Mouse (Mus musculus): ENCODE data around the gene Mrm2. TPM values are rescaled to one million over a fixed set of nuclear protein-coding genes. Genes with fewer than 3 reads are reported as not detected.
A peak's percentile ranks its signal among the peaks of the same experiment; 100 is the strongest.

Gene Mrm2
- polyA plus RNA-seq, 1 experiment = 17.7 TPM

- Histone ChIP-seq H3K27ac (ENCODE audit: insufficient read depth, low read length) (no peak overlapping the region), H3K27me3 (ENCODE audit: control insufficient read depth, insufficient read depth, low read length) (no peaks in the 10 kb centered on the region)
- WGBS = 93% methylated on average over 4 of the region's 4 CpGs
Observed at GRCm38 (mm10) chr5:140338779-140339178, 7.1 kb upstream of the Mrm2 start.

GRCm38 (mm10) chr5:140336680-140337079 is 5.0 kb upstream of the Mrm2 start:
- TF ChIP-seq POLR2A (IDR thresholded peaks at IDR 0.05; ENCODE audit: borderline replicate concordance, insufficient read depth, low read length) (no peak), CTCF (IDR thresholded peaks at IDR 0.05; ENCODE audit: borderline replicate concordance, insufficient read depth, low read depth, low read length) (peak; percentile 71; the same call in 1 of the 2 replicates)
- peak in 1 of 2 experiments; percentile 27 for DNase-seq

More at GRCm38 (mm10) chr5:140338779-140339178, 7.1 kb upstream of the Mrm2 start:
- TF ChIP-seq POLR2A (IDR thresholded peaks at IDR 0.05; ENCODE audit: borderline replicate concordance, insufficient read depth, low read length) (no peak), CTCF (IDR thresholded peaks at IDR 0.05; ENCODE audit: borderline replicate concordance, insufficient read depth, low read depth, low read length) (no peak)
- DNase-seq = no peak
- H3K4me1 ChIP-seq (ENCODE audit: control insufficient read depth, insufficient read depth, low read length) = no peaks in the 10 kb centered on the region
- H3K4me3 ChIP-seq (replicated peaks; ENCODE audit: insufficient read depth, low read depth, low read length) = no peak overlapping the region

GRCm38 (mm10) chr5:140333631-140334030 is 1.9 kb upstream of the Mrm2 start:
- DNase-seq = no peak
- Histone ChIP-seq H3K27ac (ENCODE audit: insufficient read depth, low read length) (no peak overlapping the region), H3K27me3 (ENCODE audit: control insufficient read depth, insufficient read depth, low read length) (no peaks in the 10 kb centered on the region), H3K4me3 (replicated peaks; ENCODE audit: insufficient read depth, low read depth, low read length) (no peak overlapping the region), H3K4me1 (ENCODE audit: control insufficient read depth, insufficient read depth, low read length) (peaks cover 5% of the 10 kb centered on the region; the same call in 1 of the 2 replicates)
- TF ChIP-seq CTCF (IDR thresholded peaks at IDR 0.05; ENCODE audit: borderline replicate concordance, insufficient read depth, low read depth, low read length) (no peak), POLR2A (IDR thresholded peaks at IDR 0.05; ENCODE audit: borderline replicate concordance, insufficient read depth, low read length) (no peak)
- 27% methylated on average over 2 of the region's 2 CpGs for WGBS

More at GRCm38 (mm10) chr5:140336680-140337079, 5.0 kb upstream of the Mrm2 start:
- Histone ChIP-seq H3K4me1 (ENCODE audit: control insufficient read depth, insufficient read depth, low read length) (no peaks in the 10 kb centered on the region), H3K4me3 (replicated peaks; ENCODE audit: insufficient read depth, low read depth, low read length) (no peak overlapping the region), H3K27ac (ENCODE audit: insufficient read depth, low read length) (no peak overlapping the region), H3K27me3 (ENCODE audit: control insufficient read depth, insufficient read depth, low read length) (no peaks in the 10 kb centered on the region)
- 66% methylated on average over 1 of the region's 1 CpGs for WGBS

GRCm38 (mm10) chr5:140332519-140332918 is 821 bp upstream of the Mrm2 start:
- no peak for DNase-seq
- H3K27ac ChIP-seq (ENCODE audit: insufficient read depth, low read length) = no peak overlapping the region
- H3K27me3 ChIP-seq (ENCODE audit: control insufficient read depth, insufficient read depth, low read length) = no peaks in the 10 kb centered on the region
- peaks cover 5% of the 10 kb centered on the region; the same call in 1 of the 2 replicates for H3K4me1 ChIP-seq (ENCODE audit: control insufficient read depth, insufficient read depth, low read length)
- 76% methylated on average over 4 of the region's 4 CpGs for WGBS
- TF ChIP-seq POLR2A (IDR thresholded peaks at IDR 0.05; ENCODE audit: borderline replicate concordance, insufficient read depth, low read length) = no peak
- no peak for TF ChIP-seq CTCF (IDR thresholded peaks at IDR 0.05; ENCODE audit: borderline replicate concordance, insufficient read depth, low read depth, low read length)
- H3K4me3 ChIP-seq (replicated peaks; ENCODE audit: insufficient read depth, low read depth, low read length) = no peak overlapping the region

- Histone ChIP-seq H3K4me1 (ENCODE audit: control insufficient read depth, insufficient read depth, low read length) (no peaks in the 10 kb centered on the region), H3K27me3 (ENCODE audit: control insufficient read depth, insufficient read depth, low read length) (no peaks in the 10 kb centered on the region), H3K27ac (ENCODE audit: insufficient read depth, low read length) (no peak overlapping the region), H3K4me3 (replicated peaks; ENCODE audit: insufficient read depth, low read depth, low read length) (no peak overlapping the region)
- no peak for TF ChIP-seq POLR2A (IDR thresholded peaks at IDR 0.05; ENCODE audit: borderline replicate concordance, insufficient read depth, low read length)
- TF ChIP-seq CTCF (IDR thresholded peaks at IDR 0.05; ENCODE audit: borderline replicate concordance, insufficient read depth, low read depth, low read length) = no peak
- no peak for DNase-seq
- WGBS = 95% methylated on average over 5 of the region's 5 CpGs
Observed at GRCm38 (mm10) chr5:140324058-140324457, 7.6 kb downstream of the Mrm2 start.

GRCm38 (mm10) chr5:140321756-140322575 is 9.7 kb downstream of the Mrm2 start:
- H3K27ac ChIP-seq (ENCODE audit: insufficient read depth, low read length) = peak overlapping the region; percentile 41; the same call in 1 of the 2 replicates
- H3K27me3 ChIP-seq (ENCODE audit: control insufficient read depth, insufficient read depth, low read length) = no peaks in the 10 kb centered on the region
- no peak for DNase-seq
- TF ChIP-seq POLR2A (IDR thresholded peaks at IDR 0.05; ENCODE audit: borderline replicate concordance, insufficient read depth, low read length) (no peak), CTCF (IDR thresholded peaks at IDR 0.05; ENCODE audit: borderline replicate concordance, insufficient read depth, low read depth, low read length) (no peak)
- peak overlapping the region; percentile 98 for H3K4me3 ChIP-seq (replicated peaks; ENCODE audit: insufficient read depth, low read depth, low read length)
- WGBS = 2% methylated on average over 17 of the region's 17 CpGs
- no peaks in the 10 kb centered on the region for H3K4me1 ChIP-seq (ENCODE audit: control insufficient read depth, insufficient read depth, low read length)

GRCm38 (mm10) chr5:140321042-140321755 is 10.5 kb downstream of the Mrm2 start, which contains the start of the genes Mad1l1 and Nudt1:
Gene Mad1l1, minus strand, starts transcription at chr5:140321552.
Gene Nudt1, plus strand, starts transcription at chr5:140321656.
- H3K4me3 ChIP-seq (replicated peaks; ENCODE audit: insufficient read depth, low read depth, low read length) = peak within 1 kb of the TSS; percentile 98
- peak; percentile 91 to 92 for DNase-seq
- H3K27ac ChIP-seq (ENCODE audit: insufficient read depth, low read length) = peak within 1 kb of the TSS; percentile 41; the same call in 1 of the 2 replicates
- no peaks in the 10 kb centered on the region for H3K27me3 ChIP-seq (ENCODE audit: control insufficient read depth, insufficient read depth, low read length)
- TF ChIP-seq CTCF (IDR thresholded peaks at IDR 0.05; ENCODE audit: borderline replicate concordance, insufficient read depth, low read depth, low read length) = 0 out of 2 replicates have a peak, but pooled peaks have one; percentile 15
- TF ChIP-seq POLR2A (IDR thresholded peaks at IDR 0.05; ENCODE audit: borderline replicate concordance, insufficient read depth, low read length) = peak; percentile 62; the same call in 1 of the 2 replicates
- no peaks in the 10 kb centered on the region for H3K4me1 ChIP-seq (ENCODE audit: control insufficient read depth, insufficient read depth, low read length)
- 1% methylated on average over 60 of the region's 60 CpGs for WGBS

All from cerebellum, adult 2 months (tissue).